Mouse (Mus musculus) monocyte, adult 2 months (primary cell): ENCODE data around the gene Plekha4.

ENCODE experiments used
- DNase-seq, 2 experiments: peaks; one replicate each; pipeline ENCODE4 v3.0.0; 2022; ENCODE audit warnings: low spot score in 2 of 2, low read depth in 1 of 2

Plekha4 gene

DNA sequence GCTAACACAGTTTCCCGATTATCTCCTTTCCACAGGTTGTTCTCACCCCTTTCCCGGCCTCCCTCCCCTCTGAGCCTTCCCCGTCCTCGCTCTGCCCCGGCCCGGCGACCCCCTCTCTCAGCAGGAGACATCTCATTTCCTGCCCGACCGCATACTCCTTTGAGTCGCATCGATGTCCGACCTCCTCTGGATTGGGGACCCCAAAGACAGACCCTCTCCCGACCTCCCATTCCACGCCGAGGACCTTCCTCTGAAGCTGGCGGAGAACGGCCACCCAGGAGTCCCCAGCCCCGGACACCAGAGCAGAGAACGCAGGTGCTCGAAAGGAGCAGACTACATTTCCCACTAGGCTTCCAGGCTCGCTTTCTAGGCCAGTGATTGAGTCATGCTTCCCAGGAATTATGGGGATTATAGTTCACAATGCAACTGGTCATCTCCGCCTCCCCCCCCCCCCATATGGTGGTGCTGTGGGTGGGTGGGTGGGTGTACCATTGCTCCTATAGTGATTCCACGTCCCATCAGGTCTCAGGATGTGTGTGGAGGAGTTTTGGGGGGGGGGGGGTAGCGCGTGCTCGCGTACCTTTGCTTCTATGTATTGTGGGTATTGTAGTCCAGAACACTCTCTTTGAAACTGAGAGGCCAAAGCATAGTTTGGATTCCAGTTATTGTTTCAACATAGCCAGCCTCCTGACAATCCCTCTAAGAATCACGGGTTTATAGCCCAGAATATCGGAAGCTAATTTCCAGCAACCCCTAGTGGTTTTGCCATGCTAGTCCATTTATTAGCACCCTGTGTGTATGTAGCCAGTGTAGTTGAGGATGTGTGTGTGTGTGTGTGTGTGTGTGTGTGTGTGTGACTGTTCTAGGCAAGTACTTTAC is 12.3 kb downstream of the Plekha4 start:
- DNase-seq = no peak

DNA sequence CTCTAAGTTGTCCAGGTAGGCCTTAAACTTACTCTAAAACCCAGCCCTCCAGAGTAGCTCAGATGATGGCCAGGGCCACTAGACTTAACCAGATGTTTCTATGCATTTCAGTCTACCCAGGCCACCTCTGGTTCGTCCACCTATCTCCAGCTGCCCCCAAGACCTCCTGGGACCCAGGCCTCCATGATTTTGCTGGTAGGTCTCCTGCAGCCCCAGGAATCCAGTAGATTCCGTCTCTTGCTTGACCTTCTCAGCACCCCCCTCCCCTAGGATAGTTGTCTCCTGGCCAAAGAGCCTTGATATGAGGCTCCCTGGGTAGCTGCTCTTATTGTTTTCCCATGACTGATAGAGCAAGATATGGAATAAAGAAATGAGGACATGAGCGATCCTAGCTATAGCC is 13.0 kb downstream of the Plekha4 start:
- DNase-seq = no peak

DNA sequence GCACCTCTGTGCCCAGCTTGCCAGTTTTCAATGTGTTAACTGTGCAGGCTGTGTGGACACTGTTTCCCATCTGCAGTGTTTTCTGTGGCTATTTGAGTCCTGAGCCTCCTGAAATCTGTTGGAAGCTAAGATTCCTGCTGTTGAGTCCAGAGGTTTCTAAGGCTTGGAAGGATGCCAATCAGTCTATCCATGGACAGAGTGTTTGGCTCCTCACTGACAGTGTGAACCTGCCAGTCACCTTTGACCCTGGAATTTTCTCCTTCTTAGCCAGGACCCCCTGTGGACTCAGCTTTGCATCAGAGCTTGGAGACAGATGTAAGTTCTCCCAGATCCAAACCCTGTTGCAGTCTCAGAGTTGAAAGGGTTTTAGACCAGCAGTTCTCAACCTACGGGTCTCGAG is 14.1 kb downstream of the Plekha4 start:
- DNase-seq = no peak

DNA sequence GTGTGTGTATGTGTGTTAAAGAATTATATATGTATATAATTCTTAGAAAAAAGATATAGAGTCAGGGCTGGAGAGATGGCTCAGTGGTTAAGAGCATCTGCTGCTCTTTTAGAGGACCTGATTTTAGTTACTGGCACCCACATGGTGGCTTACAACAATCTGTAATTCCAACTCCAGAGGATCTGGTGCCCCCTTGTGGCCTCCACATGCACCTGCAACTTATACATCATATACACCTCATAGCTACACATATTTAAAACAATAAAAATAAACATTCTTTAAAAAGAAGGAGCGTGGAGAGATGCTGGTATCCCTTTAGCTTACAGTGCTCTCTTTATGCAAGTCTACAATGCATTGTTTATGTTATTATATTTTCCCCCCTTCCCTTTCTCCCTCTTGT is 18.4 kb downstream of the Plekha4 start:
- no peak for DNase-seq

DNA sequence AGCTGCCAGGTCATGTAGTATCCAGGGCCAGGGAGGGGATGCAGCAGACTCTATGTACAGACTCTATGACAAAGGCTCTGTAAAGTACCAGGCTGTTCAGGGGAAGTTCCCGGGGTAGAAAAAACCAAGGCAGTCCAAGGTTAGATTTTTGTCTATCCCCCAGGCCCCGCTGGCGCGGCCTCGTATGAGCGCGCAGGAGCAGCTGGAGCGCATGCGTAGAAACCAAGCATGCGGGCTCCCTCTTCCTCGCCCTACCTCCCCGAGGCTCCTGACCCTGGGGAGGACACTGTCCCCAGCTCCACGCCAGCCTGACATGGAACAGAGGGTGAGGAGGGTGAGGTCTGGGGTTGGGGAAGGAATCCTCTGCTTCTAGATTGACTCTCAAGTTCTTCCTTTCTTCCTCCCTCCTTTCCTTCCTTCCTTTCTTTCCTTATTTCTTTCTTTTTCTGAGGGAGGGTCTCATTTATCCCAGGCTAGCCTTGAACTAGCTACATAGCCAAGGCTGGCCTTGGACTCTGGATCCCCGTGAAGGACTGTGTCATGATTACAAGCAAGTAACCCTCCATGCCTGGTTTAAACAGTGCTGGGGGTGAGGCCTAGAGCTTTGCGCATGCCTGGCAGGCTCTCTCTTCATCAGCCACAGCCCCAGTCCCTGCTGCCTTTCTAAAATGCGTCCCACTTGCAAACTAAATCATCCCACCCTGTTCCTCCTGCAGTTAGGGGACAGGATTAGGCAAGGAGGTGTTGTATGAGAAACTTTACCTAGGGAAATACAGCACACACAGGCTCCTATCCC is 23.7 kb downstream of the Plekha4 start:
- no peak for DNase-seq

DNA sequence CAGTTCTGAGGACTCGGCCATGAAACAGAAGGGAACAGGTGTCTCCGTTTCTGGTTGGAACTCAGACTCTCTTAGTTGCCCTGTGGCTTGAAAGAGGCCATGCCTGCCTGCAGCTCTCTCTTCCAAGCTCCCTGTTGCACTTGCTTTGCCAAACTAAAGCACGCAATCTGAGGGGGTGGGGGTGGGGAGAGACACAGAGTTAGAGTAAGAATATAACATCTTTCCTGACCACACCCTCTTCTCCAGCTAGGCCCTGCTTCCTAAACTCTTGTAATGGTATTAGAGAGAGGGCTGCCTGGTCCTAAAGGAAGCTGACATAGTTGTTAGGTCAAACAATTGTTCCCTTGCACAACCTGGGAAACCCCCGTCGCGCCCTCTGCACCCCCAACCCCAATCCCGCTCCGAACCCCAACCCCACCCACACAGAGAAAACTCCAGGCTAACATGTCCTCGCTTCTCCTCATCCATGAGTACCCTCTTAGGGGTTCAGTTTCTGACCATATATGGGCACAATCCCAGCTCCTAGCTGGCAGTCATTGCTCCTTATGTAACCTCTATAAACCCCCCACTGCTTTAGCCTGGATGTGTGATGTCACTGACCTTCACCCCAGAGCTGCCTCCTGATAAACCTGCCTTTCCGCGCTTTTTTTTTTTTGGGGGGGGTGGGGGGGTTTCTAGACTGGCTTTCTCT is 24.8 kb downstream of the Plekha4 start:
- no peak for DNase-seq

DNA sequence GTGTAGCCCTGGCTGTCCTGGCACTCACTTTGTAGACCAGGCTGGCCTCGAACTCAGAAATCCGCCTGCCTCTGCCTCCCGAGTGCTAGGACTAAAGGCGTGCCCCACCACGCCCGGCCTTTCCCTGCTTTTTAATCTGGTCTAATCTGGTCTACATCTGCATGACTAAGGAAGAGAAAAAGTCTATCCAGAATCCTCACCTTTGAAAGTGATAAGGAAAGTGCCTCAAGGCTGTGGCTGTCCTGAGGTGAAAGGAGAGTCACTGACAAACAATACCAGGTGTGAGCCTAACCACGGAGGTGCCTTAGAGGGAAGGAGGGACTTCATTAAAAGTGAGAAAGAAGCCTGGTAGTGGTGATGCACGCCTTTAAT is 25.4 kb downstream of the Plekha4 start:
- DNase-seq = no peak

DNA sequence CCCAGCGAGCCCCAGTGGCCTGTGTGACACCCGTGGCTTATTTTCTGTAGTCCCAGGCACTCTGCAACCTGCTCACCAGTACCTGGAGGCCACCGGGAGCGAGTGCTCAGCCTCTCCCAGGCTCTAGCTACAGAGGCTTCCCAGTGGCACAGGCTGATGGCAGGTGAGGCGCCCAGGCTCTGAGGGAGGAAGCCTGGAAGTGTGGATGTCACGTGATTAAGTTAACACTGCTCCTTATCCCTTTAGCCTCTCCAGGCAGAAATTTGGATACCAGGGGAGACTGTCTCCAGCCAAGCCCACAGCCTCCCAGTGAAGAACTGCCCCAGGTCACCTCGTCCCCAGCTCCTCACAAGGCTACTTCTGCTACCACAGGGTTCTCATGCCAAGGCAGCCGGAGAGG is 27.4 kb downstream of the Plekha4 start:
- DNase-seq = no peak

DNA sequence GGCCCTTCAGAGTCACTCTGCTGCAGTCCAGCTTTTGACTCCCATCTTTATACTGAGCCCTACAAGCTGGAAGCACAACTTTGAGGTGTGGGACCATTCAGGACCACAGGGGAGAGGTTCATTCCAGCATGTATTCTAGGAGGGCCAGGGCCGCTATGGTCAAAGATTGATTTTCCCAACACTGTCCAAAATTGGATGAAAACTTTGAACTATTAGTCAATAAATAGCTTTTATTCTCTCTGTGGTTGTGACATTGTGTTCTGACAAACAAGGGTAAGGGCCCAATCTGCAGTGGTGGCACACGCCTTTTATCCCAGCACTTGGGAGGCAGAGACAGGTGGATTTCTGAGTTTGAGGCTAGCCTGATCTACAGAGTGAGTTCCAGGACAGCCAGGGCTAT is 27.9 kb downstream of the Plekha4 start:
- DNase-seq = no peak

DNA sequence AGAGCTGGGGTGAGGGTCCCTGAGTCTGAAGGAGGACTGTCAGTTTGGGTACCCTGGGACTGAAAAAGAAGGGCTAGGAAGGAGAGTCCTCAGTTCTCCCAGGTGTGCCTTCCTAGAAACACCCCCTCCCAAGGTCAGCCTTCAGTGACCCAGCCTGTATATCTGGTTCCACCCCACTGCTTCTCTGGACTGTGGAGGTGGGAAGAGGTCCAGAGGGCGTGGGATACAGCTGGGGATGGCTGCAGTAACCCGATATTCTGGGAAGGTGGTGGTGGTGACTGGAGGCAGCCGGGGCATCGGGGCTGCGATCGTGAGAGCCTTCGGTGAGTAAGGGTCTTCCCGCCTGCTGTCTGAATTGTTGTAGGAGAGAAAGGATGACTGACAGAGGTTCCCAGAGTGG is 28.6 kb downstream of the Plekha4 start, which contains the start of gene Hsd17b14:
Gene Hsd17b14, plus strand, starts transcription at position 150 of the 400 bp plus-strand sequence.
- no peak for DNase-seq

DNA sequence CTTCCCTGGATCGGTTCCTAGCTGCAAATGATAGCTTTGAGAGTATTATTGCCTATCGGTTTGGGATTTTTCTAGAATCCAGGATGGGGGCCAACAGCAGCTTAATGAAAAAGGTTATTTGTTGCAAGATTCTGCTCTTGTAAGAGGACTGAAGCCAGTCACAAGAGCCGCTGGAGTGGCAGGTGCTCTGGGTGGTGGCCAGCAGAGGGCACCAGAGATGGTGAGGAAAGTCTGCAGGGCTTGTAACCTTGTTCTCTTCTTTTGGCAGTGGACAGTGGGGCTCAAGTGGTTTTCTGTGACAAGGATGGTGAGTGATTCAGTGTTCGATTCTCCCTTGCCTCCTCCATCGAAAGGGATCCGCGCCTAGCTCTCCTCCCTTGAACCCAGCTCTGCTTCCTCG is 29.7 kb downstream of the Plekha4 start:
- DNase-seq = peak; percentile 41 to 70

DNA sequence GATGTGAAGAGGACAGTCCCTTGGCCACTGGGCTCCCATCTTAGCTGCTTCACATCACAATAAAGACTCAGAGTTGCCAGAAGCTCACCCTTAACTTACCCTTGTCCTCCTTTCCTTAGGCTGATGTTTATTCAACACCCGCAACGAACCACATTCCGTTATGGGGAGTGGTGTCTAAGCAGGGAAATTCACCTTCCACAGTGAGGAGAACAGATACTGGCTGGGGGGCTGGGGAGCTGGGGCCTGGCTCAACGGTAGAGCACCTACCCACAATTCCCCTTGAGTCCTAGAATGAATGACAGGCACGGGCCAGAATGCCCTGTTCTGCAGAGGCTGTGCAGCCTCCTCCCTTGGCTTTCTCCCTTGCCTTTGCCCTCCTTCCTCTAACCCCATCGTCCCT is 32.8 kb downstream of the Plekha4 start:
- DNase-seq = no peak

DNA sequence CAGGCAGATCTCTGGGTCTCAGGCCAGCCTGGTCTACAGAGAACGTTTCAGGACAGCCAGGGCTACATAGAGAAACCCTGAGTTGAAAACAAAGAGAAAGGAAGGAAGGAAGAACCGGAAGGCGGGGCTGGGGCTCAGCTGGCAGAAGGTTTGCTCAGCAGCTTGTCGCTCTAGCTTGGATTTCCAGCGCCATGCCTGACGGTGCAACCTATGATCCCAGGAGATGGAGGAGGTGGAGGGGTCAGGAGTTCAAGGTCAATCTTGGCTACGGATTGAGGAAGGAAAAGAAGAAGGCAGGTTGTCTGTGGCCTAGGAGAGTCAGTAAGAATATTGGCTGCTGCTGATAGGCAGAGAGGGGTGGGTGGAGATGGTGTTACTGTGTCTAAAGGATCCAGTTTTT is 34.1 kb downstream of the Plekha4 start:
- no peak for DNase-seq

DNA sequence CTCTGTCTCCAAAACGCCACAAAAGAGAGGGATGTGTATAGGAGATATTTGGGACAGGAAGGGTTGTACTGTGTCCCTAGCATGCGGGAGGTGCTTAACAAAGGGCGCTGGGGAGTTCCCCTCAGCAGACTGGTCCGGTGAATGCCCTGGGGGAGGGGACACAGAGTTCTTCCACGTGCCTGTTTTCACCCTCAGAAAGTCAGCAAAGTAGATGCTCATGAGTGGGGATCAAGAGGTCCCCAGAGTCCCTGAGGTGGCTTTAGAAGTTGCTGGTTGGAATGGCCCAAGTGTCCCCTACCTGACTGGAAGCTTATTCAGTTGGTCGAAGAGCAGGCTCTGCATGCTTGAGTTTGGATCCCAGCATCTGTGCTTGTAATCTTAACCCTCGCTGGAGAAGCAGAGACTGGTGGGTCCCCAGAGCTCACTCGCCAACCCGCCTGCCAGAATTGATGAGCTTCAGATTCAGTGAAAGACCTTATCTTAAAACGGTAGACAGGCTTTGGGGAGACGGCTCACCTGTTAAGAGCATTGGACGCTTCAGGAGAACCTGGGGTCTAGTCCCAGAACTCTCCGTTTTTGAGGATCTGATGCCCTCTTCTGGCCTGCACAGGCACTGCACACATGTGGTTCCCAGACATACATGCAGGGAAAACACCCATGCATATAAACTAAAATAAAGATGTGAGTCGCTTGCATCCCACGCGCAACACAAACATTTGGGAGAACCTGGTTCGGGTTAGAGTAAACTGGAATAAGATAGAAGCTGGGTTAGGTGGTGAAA is 34.9 kb downstream of the Plekha4 start:
- DNase-seq = peak in 1 of 2 experiments; percentile 60

DNA sequence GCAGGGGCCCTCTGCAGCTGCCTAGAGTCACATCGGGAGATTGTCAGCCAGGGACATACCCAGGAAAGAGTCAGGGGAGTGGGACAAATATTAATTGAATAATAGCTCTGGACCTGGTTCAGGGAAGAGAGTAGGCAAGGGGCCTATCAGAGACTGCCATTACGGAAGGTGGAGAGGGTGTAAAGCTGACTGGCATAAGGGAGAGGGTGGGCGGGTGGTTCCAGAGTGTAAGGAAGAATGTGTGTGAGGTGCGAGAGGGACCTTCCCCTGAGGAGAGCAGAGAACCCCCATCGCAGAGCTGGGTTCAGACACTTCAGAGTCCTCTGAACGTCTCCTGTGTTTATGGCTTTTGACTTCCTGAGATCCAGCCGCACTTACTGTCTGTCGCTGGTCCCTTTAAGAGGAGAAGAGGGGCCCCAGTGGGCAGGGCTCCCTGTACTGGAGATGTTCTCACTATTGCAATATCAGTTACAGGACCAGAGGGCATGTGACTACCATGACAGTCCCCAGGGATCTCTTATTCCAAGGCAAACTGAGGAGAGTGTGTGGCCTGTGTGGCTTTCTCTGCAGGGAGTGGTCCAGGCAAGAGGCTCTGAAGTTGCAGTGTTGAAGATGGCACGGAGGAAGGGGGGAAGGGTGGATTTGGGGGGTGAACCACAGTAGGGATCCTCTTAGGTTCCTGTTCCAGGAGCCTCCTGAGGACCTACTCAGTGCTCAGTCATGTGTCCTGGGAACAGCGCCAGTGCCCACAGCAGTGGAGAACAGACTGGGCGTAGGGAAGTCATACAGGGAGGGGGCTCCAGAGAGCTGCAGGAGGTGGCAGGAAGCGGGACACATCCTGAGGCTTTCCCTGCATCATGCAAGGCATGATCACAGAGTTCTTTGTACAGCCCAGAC is 35.7 kb downstream of the Plekha4 start:
- no peak for DNase-seq

DNA sequence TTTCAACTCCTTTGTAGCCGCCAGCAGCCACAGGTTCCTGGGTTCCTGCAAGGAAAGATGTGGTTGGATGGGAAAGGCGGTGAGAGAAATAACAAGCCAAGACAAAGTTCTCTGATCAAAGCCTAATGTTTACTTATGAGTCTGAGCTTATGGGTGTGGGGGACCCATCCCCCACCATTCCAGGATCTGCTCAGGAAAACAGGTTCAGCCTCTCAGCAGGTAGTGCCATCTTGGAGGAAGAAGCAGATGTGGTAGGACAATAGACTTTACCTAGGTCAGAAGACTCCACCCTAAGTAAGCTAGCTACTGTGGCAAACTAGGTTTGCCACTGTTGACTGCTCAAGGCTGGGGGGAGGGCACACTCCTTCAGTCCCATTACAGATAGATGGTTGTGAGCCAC is 38.7 kb downstream of the Plekha4 start:
- DNase-seq = no peak

DNA sequence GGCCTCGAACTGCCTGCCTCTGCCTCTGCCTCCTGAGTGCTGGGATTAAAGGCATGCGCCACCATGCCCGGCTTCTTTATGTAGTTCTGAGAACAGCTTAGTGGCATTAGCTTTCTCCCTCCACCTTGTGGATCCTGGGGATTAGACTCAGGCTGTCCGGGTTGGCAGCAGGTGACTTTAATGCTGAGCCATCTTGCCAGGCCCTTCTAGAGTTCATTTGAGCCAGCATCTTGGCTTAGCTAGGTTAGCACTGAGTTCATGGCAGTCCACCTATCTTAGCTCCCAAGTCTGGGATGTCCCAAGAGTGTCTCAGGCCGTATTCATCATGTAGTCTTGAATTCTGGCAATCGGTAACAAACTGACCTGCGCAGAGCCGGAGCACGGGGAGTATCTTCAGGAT is 39.3 kb downstream of the Plekha4 start:
- no peak for DNase-seq

DNA sequence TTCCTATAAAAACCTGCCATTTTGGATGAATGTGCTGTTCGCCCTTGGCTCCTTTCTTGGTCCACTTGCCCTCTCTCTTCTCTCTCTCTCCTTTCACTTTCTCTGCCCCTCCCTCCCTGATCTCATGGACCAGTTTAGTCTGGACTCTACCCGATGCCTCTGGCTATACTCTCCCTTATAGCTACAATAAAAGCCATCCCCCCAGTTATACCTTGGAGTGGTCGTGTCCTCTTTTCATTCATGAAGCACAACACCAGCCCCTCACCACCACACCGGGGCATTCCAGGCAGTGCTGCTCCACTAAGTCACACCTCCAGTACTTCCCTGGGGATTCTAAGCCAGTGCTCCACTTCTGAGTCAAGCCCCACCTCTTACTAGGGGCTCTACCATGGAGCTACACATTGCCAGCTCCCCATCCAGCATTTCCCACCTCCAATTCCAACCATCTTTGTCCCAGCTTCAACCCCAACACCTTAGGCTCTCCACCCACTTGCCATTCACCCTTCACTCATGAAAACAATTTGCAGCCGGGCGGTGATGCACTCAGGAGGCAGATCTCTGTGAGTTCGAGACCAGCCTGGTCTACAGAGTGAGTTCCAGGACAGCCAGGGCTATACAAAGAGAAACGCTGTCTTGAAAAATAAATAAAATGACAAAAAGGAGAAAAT is 41.1 kb downstream of the Plekha4 start:
- no peak for DNase-seq

DNA sequence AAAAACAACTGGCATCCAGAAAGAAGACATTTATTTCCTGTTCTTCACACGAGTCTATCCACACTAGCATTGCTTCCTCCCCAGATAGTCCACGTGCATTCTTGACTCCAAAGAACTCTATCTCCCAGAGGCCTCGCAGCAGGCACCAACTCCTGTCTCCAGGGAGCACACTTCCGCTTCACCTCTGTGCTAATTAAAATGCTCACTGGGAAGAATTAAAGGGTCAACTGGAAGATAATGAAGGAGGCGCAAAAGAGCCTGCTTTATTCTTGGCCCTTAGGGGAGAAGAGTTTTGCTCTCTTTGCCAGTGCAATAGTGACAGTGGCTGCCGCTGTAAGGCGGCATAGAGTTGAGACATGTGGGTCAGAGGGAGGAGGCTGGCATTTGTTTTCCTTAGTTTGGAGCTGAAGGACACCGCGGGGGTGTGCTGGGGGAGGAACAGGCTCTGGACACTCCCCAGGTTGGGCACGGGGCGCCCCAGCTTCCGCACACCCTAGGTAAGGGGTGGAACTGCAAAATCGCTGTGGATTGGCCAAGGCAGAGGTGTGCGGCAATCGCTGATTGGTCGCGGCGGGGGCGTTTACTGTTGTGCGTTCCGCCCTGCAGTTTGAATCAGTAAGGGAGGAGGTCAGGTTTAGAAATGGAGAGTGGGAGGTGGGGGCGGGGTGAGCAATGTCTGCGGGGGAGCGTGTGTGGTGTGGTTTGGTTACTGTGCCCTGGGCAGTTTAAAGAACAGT is 41.8 kb downstream of the Plekha4 start:
- DNase-seq = peak; percentile 39 to 51
